Mouse (Mus musculus) thymus, adult 2 months (tissue): ENCODE results near the gene Tmem221. TPM values are rescaled to one million over a fixed set of nuclear protein-coding genes. Genes with fewer than 3 reads are reported as not detected.

Experiments used
- DNase-seq: peaks from one replicate; pipeline ENCODE4 v3.0.0; 2021
- H3K27ac ChIP-seq: fragments of 200-500 bp; 2 replicates; pipeline ENCODE4 v1.5.1; 2012; ENCODE audit warnings: low read length, control low read depth; ENCODE audit not compliant: control insufficient read depth, insufficient read depth
- H3K27me3 ChIP-seq: fragments of 200-500 bp; 2 replicates; pipeline ENCODE4 v1.6.1; 2012; ENCODE audit warnings: mild to moderate bottlenecking, low read length, moderate library complexity, mixed read lengths; ENCODE audit not compliant: control insufficient read depth, insufficient read depth
- H3K36me3 ChIP-seq: fragments of 200-500 bp; 2 replicates; pipeline ENCODE4 v1.6.1; 2012; ENCODE audit warnings: mild to moderate bottlenecking, low read length, moderate library complexity; ENCODE audit not compliant: control insufficient read depth, insufficient read depth
- H3K4me1 ChIP-seq: fragments of 200-500 bp; replicated peaks from 2 replicates; pipeline ENCODE4 v1.6.1; 2012; ENCODE audit warnings: low read length; ENCODE audit not compliant: control insufficient read depth, insufficient read depth
- H3K4me3 ChIP-seq: fragments of 200-500 bp; 2 replicates; pipeline ENCODE4 v1.5.1; 2012; ENCODE audit warnings: mild to moderate bottlenecking, low read length, control low read depth, moderate library complexity; ENCODE audit not compliant: control insufficient read depth, insufficient read depth
- CTCF ChIP-seq: fragments of 200-500 bp; IDR thresholded peaks from 2 replicates; pipeline ENCODE4 v1.5.1; 2012; ENCODE audit warnings: mild to moderate bottlenecking, control low read depth, low read length, moderate library complexity, borderline replicate concordance; ENCODE audit not compliant: control insufficient read depth, poor library complexity, insufficient read depth; ENCODE audit errors: extremely low read depth
- POLR2A ChIP-seq: fragments of 200-500 bp; IDR thresholded peaks from 2 replicates; pipeline ENCODE4 v1.6.1; 2012; ENCODE audit warnings: mild to moderate bottlenecking, low read length, control low read depth, moderate library complexity; ENCODE audit not compliant: control insufficient read depth, poor library complexity, insufficient read depth; ENCODE audit errors: extremely low read depth
- WGBS: fragments of 180-500 bp; shearing (Covaris S2); methylation state at CpG from one replicate; pipeline ENCODE4 v1.1.7; 2018; 5-methylcytosine and 5-hydroxymethylcytosine counted together
- polyA plus RNA-seq: library from polyadenylated mRNA; depleted of rRNA; stranded (reverse); fragments of >200 nt; gene quantifications from 2 replicates; pipeline ENCODE4 v1.2.3, GENCODE M21; 2012

The Tmem221 gene
- polyA plus RNA-seq, 1 experiment, result 15.5 TPM

DNA sequence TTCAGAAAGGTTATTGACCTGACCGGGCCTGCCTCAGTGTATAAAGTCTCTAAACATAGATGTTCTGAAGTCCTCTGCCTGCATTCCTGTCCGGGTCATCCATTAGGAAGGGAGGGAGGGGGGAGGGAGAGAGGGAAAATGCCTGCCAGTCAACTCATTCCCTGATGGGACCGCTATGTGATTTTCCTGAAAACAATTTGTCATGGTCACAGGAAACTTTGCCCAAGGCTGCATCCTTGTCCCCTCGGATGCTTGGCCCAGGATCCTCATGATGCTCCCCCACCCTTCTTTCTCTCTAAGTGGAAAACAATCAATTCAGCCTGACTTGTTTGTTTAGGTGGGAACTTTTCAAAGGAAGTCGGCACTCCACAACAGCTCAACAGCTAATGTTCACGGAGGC lies 41.9 kb downstream of the Tmem221 start:
- no peaks in the 10 kb centered on the region for H3K4me1 ChIP-seq
- WGBS, result 83% methylated on average over 6 of the region's 6 CpGs
- no peak for DNase-seq
- TF ChIP-seq POLR2A, result no peak
- TF ChIP-seq CTCF, result no peak
- H3K27me3 ChIP-seq, result no peaks in the 10 kb centered on the region; the same call in 1 of the 2 replicates
- no peak overlapping the region for H3K4me3 ChIP-seq
- H3K27ac ChIP-seq, result no peak overlapping the region
- H3K36me3 ChIP-seq, result no peaks in the 10 kb centered on the region

DNA sequence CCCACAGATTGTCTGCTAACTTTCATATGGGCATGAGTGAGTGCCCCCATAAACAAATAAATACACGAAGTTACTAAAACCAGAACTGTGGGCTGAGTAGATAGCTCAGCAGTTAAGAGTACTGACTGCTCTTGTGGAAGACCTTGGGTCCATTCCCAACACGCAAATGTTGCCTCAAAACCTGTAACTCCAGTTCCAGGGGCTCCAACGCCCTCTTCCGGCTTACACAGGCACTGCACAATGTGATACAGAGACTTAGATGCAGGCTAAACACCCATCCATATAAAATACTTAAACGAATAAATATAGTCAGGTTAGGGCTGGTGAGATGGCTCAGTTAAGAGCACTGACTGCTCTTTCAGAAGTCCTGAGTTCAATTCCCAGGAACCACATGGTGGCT lies 43.6 kb downstream of the Tmem221 start:
- Histone ChIP-seq H3K4me3 (no peak overlapping the region), H3K27ac (no peak overlapping the region), H3K4me1 (no peaks in the 10 kb centered on the region), H3K27me3 (peaks cover 3% of the 10 kb centered on the region; the same call in 1 of the 2 replicates), H3K36me3 (no peaks in the 10 kb centered on the region)
- 86% methylated on average over 5 of the region's 5 CpGs for WGBS
- no peak for TF ChIP-seq CTCF
- no peak for TF ChIP-seq POLR2A
- DNase-seq, result no peak

DNA sequence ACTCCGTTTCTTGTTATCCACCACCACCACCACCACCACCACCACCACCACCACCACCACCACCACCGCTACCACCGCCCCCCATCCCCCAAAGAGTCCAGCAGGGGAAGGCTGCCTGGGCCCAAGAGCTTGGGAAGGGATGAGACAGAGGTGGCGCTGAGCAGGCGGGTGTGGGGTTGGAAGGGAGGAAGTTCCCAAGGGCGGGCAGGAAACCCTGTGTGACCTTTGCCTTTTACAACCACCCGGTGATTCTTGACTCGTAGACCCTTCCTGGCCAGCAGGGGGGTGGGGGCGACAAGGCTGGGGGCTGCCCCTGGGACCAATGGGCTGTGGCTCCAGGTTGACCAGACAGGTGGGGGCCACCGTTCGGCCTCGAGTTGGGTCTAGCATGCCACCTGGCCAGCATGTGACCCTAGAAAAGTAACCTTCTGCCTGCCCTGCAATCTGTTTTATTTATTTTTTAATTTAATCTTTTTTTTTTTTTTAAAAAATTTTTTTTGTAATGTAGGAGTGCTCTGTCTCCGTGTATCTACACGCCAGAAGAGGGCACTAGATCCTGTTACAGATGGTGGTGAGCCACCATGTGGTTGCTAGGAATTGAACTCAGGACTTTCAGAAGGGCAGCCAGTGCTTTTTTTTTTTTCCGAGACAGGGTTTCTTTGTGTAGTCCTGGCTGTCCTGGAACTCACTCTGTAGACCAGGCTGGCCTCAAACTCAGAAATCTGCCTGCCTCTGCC lies 45.5 kb downstream of the Tmem221 start:
- 37% methylated on average over 15 of the region's 15 CpGs for WGBS
- TF ChIP-seq POLR2A (no peak), CTCF (no peak)
- no peak for DNase-seq
- H3K36me3 ChIP-seq, result no peaks in the 10 kb centered on the region
- peaks cover 3% of the 10 kb centered on the region; the same call in 1 of the 2 replicates for H3K27me3 ChIP-seq
- H3K4me3 ChIP-seq, result no peak overlapping the region
- no peaks in the 10 kb centered on the region for H3K4me1 ChIP-seq
- no peak overlapping the region for H3K27ac ChIP-seq

DNA sequence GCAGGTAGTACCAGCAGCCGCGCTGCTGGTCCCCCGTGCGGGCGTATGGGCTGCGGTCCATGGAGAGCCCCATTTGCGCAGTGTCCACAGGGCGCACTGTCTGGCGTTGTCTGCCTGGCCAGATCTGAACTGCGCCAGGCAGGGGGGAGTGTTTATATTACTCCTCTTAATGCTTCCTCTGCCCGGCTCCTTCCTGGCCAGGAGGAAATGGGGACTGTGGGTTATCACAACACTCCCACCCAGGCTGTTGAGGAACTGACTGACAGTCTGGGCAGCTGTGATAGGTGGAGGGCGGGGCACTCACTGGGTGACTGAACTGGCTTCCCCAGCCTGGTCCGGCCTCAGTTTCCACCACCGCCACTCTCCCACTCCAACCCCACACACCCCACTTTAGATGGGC lies 47.0 kb downstream of the Tmem221 start, which contains the start of gene Plvap:
Gene Plvap, minus strand, starts transcription at position 109 of the 400 bp plus-strand sequence.
- H3K36me3 ChIP-seq, result no peaks in the 10 kb centered on the region
- TF ChIP-seq POLR2A (no peak), CTCF (no peak)
- DNase-seq, result no peak
- H3K4me1 ChIP-seq, result peaks cover 8% of the 10 kb centered on the region
- peaks cover 3% of the 10 kb centered on the region; the same call in 1 of the 2 replicates for H3K27me3 ChIP-seq
- WGBS, result 7% methylated on average over 14 of the region's 14 CpGs
- no peak within 1 kb of the TSS for H3K27ac ChIP-seq
- H3K4me3 ChIP-seq, result no peak within 1 kb of the TSS

DNA sequence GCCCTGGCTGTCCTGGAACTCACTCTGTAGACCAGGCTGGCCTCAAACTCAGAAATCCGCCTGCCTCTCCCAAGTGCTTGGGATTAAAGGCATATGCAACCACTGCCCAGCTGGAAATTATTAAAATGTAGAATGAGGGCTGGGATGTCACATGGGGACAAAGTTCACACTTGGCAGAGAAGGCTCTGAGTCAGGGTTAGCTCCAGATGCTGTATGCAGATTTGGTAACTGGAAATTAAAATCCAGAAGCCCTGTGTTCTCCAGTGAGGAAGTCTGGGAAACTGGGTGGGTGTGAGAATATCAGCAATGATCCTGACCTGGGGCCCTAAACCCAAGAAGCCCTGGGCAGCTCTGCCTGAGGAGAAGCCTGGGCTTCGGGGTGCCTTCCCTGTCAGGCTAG lies 49.4 kb downstream of the Tmem221 start:
- H3K27me3 ChIP-seq, result peaks cover 3% of the 10 kb centered on the region; the same call in 1 of the 2 replicates
- TF ChIP-seq POLR2A (no peak), CTCF (no peak)
- H3K4me3 ChIP-seq, result no peak overlapping the region

DNA sequence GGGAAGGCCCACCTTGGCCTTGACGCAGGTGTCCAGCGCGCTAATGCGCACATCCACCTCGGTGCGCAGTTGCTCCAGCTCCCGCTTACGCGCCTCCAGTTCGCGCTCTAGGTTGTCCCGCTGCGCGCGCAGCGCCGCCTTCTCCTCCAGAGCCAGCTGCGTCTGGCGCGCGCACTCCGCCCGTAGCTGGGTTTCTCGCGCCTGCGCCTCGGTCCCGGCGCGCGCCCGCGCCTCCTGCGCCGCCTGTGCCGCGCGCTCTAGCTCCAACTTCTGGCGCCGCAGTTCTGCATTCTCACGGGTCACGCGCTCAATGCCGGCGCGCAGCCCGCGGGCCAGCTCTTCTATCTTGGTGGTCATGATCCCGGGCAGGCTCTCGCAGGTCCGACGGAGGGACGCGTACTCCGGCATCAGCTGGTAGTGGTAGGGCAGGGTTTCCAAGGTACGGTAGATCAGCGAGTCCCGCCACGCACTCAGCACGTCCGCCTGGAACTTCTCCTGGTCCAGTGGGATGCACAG lies 51.0 kb downstream of the Tmem221 start:
- no peaks in the 10 kb centered on the region for H3K36me3 ChIP-seq
- H3K4me1 ChIP-seq, result peaks cover 8% of the 10 kb centered on the region
- peak; percentile 37 for DNase-seq
- H3K27me3 ChIP-seq, result peaks cover 3% of the 10 kb centered on the region; the same call in 1 of the 2 replicates
- peak overlapping the region; percentile 7; the same call in 1 of the 2 replicates for H3K4me3 ChIP-seq
- TF ChIP-seq POLR2A (no peak), CTCF (no peak)
- 1% methylated on average over 61 of the region's 61 CpGs for WGBS
- no peak overlapping the region for H3K27ac ChIP-seq

More for the DNA sequence above, 49.4 kb downstream of the Tmem221 start:
- Histone ChIP-seq H3K36me3 (no peaks in the 10 kb centered on the region), H3K27ac (no peak overlapping the region), H3K4me1 (peaks cover 8% of the 10 kb centered on the region)
- WGBS, result 84% methylated on average over 2 of the region's 2 CpGs
- no peak for DNase-seq
